Mouse (Mus musculus): Measurements from ENCODE around the gene Ahnak. TPM values are rescaled to one million over a fixed set of nuclear protein-coding genes. Genes with fewer than 3 reads are reported as not detected.
"Not testable (repeated sequence)": the region's sequence is repeated elsewhere in the genome, so short reads cannot be mapped to it uniquely, and the experiment has no call there.

Ahnak gene
- total RNA-seq, 2 experiments from 2014 or later: 13.8 to 15.7 TPM

DNA sequence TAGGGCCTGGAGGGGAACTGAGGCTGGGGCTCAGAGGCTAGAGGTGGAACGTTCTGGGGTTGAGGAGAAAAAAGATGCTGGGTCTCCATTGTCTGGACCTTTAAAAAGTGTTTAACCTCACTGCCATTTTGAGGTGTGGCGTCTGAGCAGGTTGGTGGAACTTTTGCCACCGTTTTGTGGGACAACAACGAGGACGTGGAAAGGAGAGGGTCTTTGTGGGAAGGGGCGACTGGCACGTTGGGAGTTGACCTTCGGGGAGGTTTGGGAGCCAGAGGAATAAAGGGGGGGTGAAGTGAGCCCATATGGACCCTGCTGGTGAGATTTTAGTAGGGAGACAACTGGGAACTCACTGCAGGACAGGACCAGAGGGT is 21.7 kb upstream of the Ahnak start:
- ATAC-seq (replicated peaks; ENCODE audit: low FRiP score, poor library complexity, severe bottlenecking): no peak

DNA sequence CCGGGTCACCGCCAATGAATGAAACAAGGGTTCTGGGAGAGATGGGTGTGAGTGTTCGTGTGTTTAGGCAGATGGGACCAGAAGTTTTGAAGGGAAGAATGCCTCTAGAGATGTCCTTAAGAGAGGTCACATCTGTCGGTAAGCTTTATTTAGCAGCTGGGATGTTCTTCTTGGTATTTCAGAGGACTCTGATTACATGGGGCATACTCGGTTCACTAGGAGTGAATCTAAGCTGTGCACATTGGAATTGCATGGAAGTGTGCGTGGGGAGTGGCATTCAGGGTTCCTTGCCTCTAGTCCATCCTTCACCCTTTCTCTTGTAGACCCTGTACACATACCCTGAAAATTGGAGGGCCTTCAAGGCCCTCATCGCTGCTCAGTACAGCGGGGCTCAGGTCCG is 21.2 kb upstream of the Ahnak start:
- no peak for ATAC-seq (replicated peaks; ENCODE audit: low FRiP score, poor library complexity, severe bottlenecking)

DNA sequence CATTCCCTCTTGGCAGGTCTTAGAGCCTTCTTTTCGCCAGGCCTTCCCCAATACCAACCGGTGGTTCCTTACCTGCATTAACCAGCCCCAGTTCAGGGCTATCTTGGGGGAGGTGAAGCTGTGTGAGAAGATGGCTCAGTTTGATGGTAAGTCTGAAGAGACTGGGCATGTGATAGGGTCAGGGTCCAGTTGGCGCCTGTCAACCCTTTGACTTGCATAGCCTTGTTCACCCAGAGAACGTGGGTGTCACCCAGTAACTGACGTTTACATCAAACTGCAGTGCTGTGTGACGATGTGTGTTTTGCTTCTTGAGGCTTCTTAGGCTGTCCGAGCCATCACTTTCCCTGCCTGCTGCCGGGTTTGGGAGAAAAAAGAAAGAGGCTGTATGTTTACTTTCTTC is 16.6 kb upstream of the Ahnak start:
- not testable (repeated sequence) for ATAC-seq (replicated peaks; ENCODE audit: low FRiP score, poor library complexity, severe bottlenecking)

DNA sequence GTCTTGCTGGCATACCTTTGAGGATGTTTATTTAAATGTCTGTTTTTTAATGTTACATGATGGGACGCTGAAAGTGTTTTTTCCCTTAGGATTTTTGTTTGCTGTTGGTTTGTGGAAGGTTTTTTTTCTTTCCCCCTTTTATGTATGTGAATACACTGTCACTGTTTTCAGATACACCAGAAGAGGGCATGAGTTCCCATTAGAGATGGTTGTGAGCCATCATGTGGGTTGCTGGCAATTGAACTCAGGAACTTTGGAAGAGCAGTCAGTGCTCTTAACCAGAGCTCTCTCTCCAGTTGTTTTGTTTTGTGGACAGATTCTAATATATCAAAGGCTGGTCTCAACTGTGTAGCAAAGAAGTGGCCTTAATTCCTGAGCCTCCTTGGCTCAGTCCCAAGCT is 14.4 kb upstream of the Ahnak start:
- ATAC-seq (replicated peaks; ENCODE audit: low FRiP score, poor library complexity, severe bottlenecking): no peak

DNA sequence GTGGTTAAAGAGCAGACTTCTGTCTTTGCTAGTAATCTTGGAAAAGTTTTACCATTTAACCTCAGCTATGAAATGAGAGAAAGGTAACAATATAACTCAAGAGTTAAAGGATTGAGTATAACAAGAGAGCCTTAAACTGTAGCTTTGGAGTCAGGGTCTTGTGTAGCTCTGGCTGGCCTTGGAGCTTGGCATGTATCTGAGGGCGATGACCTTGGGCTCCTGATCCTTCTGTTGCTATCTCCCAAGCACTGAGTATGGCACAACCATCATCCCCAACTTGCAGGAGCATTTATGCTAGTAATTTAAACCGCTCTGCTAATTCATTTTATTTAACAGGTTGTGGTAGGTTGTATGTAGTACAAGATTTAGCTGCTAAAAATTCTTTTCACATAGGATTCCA is 13.6 kb upstream of the Ahnak start:
- no peak for ATAC-seq (replicated peaks; ENCODE audit: low FRiP score, poor library complexity, severe bottlenecking)

DNA sequence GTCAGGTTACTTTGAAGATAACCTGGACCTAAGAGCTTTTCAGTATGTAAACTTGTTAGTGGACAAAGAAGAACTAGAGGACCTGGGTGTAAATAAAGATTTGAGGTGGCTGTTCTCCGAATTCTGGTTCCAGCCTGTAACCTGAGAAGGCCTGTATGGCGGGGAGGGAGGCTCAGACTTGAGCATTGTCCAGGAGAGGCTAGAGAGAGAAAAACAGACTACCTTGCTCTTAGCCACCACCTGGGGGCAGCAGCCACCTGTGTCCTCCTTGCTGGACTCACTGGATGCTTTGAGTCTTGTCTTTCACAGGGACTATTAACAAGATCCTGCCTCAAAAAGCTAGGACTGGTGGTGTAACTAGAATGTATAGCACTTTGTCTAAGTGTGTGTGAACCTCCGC is 12.5 kb upstream of the Ahnak start:
- peak; percentile 79 for ATAC-seq (replicated peaks; ENCODE audit: low FRiP score, poor library complexity, severe bottlenecking)

DNA sequence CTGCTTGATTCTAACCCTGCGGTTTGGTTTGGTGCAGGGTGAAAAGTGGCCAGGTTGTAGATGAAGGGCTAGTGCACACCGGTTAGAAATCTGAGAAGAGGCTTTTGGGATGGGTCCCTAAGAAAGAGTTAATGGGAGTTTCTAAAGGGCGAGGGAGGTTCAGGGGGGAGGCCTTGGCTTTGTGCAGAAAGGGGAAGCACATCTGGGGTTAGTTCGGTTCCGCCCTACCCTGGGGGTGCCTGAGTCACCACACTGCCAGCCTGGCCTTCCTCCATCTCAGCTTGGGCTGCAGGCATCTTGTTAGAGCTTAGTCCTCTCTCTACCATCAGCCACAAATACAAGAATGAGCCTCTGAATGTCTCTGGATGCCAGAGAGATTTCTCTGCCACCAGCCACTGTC is 8.3 kb upstream of the Ahnak start:
- ATAC-seq (replicated peaks; ENCODE audit: low FRiP score, poor library complexity, severe bottlenecking): no peak

DNA sequence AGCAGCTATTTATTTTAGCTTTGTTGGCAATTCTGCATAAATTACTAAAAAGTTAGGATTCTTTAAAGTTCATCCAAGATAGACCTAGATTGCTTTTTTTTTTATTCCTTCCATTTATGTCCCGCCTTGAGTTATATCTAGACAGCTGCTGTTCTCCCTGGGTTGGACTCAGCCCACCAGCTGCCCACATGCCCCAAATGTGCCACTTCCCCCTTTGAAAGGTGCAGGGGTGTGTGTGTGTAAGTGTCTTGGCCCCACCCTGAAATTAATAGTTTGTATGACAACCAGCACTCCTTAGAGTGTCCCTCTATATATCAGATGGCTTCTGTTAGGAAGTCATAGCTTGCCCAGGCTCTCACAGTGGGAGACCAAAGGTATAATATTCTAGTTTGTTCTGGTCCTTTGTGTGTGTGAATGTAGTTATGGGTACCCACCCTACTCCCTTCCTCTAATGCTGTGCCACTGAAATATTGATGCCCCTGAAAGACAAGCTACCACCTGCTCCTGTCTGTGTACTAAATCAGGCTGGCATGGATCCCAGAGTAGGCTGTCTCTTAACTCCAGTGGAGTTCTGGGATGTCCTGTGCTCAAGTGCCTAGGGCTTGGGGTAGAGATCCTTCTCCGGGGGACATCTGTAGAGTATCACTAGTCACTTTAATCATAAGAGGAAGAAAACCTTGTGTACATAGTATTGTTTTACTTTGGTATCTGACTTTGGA is 7.5 kb upstream of the Ahnak start:
- ATAC-seq (replicated peaks; ENCODE audit: low FRiP score, poor library complexity, severe bottlenecking): no peak

DNA sequence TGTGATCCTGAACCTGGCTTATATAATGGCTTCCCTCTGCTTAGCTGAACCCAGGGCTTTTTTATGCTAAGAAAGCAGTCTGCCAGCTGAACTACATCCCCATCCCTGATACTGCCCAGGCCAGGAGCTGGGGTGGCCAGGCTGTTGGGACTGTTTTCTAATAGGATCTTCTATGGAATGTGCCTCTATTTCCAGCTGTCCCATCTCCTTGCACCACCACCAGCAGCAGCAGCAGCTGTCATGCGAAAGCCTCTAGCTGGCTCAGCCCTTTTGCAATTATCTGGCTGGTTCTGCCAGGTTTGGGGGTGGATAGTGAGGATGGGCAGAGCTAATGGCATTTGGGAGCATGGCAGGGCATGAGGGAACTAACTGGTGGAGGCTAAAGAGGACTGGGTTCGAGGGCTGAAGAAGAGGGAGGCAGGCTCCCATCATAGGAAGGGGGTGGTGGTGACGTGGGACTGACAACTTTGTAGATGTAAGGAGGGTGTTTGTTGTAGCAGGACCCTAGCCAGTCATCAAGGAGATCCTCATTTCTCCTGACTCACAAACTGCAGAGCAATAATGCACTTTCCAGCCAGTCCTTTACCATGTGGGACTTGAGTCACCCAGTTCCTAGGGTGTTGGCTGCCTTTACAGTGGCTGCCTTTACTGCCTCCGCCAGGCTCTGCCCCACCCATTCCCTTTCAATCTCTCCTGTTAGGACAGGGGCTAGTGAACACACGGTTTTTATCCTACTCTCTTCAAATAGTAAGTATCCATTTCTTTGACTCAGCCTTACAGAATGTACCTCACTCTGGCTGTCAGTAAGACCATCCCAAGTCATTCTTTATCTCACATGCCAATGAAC is 6.6 kb upstream of the Ahnak start:
- ATAC-seq (replicated peaks; ENCODE audit: low FRiP score, poor library complexity, severe bottlenecking): no peak

DNA sequence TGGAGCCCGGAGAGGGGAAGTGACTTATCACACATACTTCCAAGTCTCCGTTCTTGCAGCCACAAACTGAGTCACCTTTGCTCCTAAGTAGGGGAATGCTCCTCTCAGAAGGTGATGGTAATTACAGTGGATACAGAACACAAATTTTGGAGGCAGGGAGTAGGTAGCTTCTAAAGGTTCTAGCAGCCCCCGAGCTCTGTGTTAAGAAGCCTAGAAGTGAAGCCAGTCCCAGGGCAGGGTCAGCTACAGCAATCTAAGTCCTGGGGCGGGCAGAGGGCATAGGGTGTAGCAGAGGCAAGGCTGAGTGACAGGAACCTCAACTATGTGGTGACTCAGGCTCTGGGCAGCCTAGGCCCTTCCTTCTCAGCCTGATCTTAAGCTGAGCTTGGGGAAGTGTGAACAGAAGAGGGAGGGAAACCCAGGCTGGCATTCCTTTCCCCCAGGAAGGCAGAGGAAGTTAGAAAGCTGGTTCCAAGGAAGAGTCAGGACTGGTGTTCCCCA is 5.9 kb upstream of the Ahnak start:
- no peak for ATAC-seq (replicated peaks; ENCODE audit: low FRiP score, poor library complexity, severe bottlenecking)

DNA sequence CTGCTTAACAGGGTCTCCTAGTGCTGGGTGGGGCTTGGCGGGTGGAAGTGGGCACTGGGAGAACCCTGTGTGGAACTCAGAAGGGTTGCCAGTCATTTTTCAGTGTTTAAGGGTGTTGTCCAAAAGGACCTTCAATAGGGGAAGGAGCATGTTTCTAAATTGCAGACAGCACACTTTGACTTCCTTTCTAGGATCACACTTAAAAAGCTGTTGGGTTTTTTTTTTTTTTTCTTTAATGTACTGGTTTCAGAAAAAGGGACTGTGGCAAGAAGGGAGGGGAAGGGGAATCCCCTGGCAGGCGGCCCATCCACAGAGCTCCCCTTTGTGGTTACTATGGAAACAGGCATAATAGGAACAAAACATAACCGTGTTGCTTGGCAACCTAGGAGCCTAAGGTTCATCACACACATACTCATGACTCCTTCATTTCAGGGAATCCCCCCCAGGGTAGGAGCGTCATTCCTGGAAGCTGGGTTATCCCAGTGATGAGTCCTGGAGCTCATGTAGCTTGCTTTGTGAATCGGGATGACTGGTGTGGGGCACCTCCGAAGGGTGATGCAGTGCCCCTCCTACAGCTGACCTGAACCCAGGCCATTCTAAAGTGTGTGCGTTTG is 4.7 kb upstream of the Ahnak start:
- ATAC-seq (replicated peaks; ENCODE audit: low FRiP score, poor library complexity, severe bottlenecking): no peak

DNA sequence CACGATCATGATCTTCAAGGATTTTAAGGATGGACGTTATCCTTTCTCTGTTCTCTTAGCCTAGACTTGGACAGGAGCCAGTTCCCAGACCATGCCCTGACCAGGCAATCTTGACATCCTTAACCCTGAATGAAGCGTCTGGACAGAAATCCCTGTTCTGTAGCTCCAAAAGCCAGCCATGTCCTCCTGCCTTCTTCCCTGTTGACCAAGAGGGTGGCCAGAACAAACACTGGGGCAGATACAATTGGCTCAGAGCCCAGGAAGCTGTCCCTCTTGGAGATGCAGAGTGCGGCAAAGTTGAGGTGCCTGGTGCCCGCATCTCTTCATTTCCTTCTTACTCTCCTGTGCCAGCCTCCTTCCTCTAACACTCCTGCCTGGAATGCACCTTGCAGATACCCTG is 3.2 kb upstream of the Ahnak start:
- ATAC-seq (replicated peaks; ENCODE audit: low FRiP score, poor library complexity, severe bottlenecking): no peak

DNA sequence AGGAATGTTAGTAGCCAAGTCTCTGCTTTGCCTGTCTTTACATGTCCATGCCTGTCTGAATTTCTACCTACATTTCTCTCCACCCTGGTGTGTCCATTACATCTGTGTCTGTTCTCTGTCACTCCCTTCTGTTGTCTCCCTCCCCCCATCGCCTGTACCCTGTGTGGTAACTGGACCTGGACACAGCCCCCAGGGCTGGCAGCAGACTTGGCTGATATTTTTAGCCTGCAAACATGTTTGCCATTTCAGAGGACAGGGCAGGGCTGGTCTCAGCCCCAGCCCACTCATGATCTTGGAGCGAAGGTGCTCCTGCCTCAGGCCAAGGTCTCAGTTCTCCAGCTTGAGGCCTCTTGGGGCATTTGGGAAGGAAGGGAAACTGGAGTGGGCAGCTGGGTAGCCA is 1.3 kb upstream of the Ahnak start:
- ATAC-seq (replicated peaks; ENCODE audit: low FRiP score, poor library complexity, severe bottlenecking): no peak

DNA sequence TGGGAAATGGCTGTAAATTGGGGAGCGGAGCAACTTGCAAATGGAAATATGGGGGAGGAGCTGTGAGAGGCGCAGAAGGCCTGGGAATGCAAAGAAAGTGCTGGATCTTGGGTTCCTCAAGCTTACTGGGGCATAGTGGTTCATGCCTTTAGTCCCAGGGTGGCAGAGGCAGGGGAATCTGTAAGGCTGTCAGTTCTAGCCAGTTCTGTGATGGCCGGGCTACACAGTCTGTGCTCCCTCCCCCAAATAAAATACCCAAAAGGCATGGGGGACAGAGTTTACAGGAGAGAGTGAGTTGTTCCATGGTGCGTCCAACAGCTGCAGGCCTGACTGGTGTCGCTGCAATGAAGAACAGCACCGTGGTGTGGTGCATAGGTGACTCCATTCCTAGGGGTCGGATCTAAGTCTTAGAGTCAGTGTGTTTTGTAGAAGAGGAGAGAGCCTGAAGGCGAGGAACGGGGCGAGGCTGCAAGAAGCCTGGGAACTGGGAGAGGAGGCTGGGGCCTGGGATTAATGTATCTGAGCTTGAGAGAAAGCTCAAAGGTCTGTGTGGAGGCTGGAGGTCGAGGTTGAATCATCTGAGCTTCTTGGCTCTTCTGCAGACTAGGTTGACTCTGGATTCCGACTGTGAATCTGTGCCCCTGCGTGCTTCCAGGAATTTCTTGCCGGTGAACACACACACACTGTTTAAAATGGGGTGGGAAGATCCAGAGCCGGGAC is 578 bp upstream of the Ahnak start:
- no peak for ATAC-seq (replicated peaks; ENCODE audit: low FRiP score, poor library complexity, severe bottlenecking)

DNA sequence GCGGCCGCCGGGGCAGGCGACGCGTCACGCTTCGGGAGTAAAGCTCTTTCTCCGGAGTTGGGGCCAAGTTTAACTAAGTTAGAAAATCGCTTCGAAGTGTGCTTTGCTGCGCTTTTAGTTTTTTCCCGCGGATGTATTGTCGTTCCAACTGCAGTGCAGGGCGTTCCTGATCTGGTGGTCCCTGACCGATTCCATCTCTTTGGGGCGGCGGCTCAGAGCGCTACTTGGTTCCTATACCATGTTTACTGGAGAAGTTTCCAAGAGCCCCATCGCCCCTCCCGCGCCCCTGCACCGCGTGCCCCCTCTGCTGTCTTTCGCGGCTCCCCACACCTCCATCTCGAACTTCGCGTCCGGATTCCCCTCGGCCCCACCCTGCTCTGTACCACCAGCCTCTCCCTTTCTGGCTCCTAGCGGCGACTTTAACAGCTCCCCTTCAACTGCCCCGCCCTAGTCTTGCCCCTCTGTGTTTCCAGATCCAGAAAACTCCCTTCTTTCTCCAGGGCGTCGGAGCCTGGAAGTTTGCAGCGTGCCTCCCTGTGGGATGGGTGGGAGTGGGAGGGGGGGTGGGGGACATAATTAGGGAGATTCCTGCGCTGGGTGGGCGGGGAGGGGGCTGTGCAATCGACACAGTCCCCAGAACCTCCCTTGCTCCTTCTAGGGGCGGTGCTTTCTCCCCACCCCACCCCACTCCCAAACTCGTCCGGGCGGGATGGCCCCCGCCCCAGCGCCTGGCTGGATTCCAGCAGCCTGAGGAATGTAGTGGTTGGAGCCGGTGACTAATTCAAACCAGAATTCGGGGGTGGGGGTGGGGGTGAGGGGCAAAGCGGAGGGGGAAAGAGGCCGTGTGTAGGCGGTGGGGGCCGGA is 715 bp downstream of the Ahnak start:
- ATAC-seq (replicated peaks; ENCODE audit: low FRiP score, poor library complexity, severe bottlenecking): no peak

DNA sequence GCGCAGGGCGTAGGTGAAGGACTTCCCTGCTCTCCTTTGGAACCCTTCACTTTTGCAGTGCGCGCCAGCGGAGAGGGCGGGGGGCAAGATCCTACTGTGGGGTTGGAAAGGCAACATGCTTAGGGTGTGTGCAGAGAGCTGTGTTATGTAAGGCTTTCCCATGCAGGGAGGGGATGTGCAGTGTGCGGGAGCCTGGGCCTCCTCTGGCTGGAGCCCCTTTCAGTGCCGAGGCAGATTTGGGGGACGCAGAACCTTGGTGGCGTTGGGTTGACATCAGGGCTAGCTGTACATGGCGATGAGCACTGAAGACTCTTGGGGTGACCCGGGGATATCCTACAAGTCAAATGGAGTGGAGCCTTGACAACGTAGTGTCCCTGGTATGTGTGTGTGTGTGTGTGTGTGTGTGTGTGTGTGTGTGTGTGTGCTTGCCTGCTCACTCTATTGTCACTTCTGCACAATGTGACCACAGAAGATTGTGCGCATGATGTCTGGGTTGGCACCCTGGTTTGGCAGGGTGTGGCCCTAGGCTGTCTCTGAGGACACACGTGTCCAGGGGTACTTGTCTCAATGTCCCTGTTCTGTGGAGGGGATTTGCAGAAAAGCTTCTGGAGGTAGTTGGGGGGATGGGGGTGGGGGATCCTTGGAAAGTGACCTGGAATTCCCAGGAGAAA is 1.5 kb downstream of the Ahnak start:
- ATAC-seq (replicated peaks; ENCODE audit: low FRiP score, poor library complexity, severe bottlenecking): no peak

DNA sequence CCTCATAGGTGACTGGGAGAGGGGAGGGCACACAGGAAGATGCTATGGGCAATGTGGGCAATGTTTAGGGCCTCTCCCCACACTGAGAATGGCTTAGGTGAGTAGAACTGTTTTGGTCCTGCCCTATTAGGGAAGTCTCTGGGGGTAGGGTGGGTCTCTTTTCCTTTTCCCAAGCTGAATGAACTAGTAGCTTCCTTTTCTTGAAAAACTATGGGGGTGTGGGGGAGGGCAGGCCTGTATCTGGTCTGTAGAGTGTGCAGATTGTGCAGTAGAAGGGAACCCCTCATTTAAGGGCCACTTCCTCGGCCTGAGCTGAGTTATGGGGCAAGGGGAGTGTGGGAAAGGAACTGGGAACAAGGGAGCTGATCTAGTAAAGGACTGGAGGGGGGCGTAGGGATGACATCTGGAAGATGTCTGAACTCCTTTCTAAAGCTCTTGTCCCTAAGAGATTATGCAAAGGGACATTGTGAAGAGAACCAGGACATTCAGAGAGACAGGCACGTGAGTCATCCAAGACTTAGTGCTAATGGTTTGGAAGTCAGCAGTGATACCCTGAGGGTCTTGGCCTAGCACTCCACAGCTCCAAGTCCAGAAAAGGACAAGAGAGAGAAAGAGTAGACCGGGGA is 2.3 kb downstream of the Ahnak start:
- no peak for ATAC-seq (replicated peaks; ENCODE audit: low FRiP score, poor library complexity, severe bottlenecking)

All from erythroid progenitor cell, adult 5-6 weeks (primary cell).